Mouse (Mus musculus) heart, postnatal 0 days (tissue): ENCODE data around the gene Btnl1.

Source experiments
- CTCF ChIP-seq: IDR thresholded peaks from 2 replicates; pipeline ENCODE4 v1.5.1; 2016; ENCODE audit warnings: antibody characterized with exemption, control low read depth, low read depth
- EP300 ChIP-seq: IDR thresholded peaks from 2 replicates; pipeline ENCODE4 v1.6.1; 2016; ENCODE audit warnings: antibody characterized with exemption, low read depth

DNA sequence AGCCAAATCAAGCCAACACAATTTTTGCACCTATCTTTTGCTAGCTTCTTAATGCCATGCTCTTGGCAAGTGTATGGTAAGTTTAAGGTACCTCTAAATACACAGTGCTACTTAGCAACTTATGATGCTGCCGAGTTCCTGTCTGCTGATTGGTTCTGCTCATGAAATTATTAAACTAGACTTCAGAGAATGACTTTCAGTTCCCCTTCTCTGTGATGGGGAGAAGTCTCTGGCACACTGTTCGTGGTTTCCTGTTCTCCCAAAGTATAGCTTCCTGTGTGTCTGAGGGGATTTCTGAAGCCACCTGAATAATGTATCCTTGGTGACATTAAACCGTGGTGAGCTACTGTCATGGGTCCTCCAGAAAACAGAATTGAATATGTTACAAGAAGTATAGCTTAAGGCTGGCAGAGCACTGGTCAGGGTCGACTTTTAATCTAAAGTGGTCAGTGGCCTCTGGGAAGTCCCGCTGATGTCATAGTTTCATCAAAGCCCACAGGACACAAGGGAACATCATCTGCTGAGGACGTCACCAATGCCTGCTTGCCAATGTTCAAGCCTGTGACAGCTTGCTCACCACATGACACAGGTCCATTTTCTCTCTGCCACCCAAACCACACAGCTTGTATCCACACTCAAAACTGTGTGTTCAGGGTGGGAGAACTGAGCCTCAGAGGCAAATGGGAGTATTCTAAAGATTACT lies 29.2 kb upstream of the Btnl1 start:
- no peak for TF ChIP-seq CTCF
- TF ChIP-seq EP300: no peak
